Mouse (Mus musculus) heart, postnatal 0 days (tissue): ENCODE measurements around the gene Med24. TPM values are rescaled to one million over a fixed set of nuclear protein-coding genes. Genes with fewer than 3 reads are reported as not detected.

Source experiments
- ATAC-seq: fragments of 200-750 bp; cut with Nextera tagmentation; 2 replicates; pipeline ENCODE4 v1.8.0; 2017; ENCODE audit warnings: low read depth, moderate number of reproducible peaks, moderate library complexity; ENCODE audit not compliant: insufficient read depth
- DNase-seq: peaks from one replicate; pipeline ENCODE4 v3.0.0-alpha.2; 2016; ENCODE audit warnings: low spot score
- H3K27ac ChIP-seq: fragments of 300-500 bp; sonication (generic); 2 replicates; pipeline ENCODE4 v1.5.1; 2014; ENCODE audit warnings: low read depth, mild to moderate bottlenecking
- H3K27me3 ChIP-seq: fragments of 300-500 bp; sonication (generic); 2 replicates; pipeline ENCODE4 v1.6.1; 2014; ENCODE audit warnings: low read length, mixed read lengths; ENCODE audit not compliant: control insufficient read depth, insufficient read depth
- H3K36me3 ChIP-seq: fragments of 300-500 bp; sonication (generic); replicated peaks from 2 replicates; pipeline ENCODE4 v1.6.1; 2014; ENCODE audit warnings: low read length, mixed read lengths; ENCODE audit not compliant: control insufficient read depth, insufficient read depth
- H3K4me1 ChIP-seq: fragments of 300-500 bp; sonication (generic); 2 replicates; pipeline ENCODE4 v1.6.1; 2014; ENCODE audit warnings: antibody characterized with exemption; ENCODE audit not compliant: control insufficient read depth, insufficient read depth
- H3K4me2 ChIP-seq: fragments of 300-500 bp; sonication (generic); 2 replicates; pipeline ENCODE4 v1.6.1; 2014; ENCODE audit warnings: low read depth, mild to moderate bottlenecking, low read length, moderate library complexity
- H3K4me3 ChIP-seq: fragments of 300-500 bp; sonication (generic); 2 replicates; pipeline ENCODE4 v1.5.1; 2014; ENCODE audit warnings: low read depth, low read length
- H3K9ac ChIP-seq: fragments of 300-500 bp; sonication (generic); replicated peaks from 2 replicates; pipeline ENCODE4 v1.6.1; 2014; ENCODE audit warnings: low read depth, low read length, mixed read lengths
- H3K9me3 ChIP-seq: fragments of 300-500 bp; sonication (generic); replicated peaks from 2 replicates; pipeline ENCODE4 v1.6.1; 2016; ENCODE audit warnings: low read length; ENCODE audit not compliant: control insufficient read depth
- CTCF ChIP-seq: IDR thresholded peaks from 2 replicates; pipeline ENCODE4 v1.5.1; 2016; ENCODE audit warnings: antibody characterized with exemption, control low read depth, low read depth
- EP300 ChIP-seq: IDR thresholded peaks from 2 replicates; pipeline ENCODE4 v1.6.1; 2016; ENCODE audit warnings: antibody characterized with exemption, low read depth
- WGBS: fragments of 180-500 bp; shearing (Covaris S2); extraction: QIAGEN DNeasy Blood & Tissue Kit; methylation state at CpG from one replicate; pipeline ENCODE4 v1.1.7; 2014; 5-methylcytosine and 5-hydroxymethylcytosine counted together
- polyA plus RNA-seq: library from polyadenylated mRNA; unstranded; fragments of >200 nt; fragmentation: Nextera tagmentation; extraction: Ambion mirVana; gene quantifications from 2 replicates; pipeline ENCODE4 v1.2.1, GENCODE M21; 2015
- total RNA-seq: library from RNA; depleted of rRNA; stranded (reverse); fragments of >200 nt; gene quantifications from 2 replicates; pipeline ENCODE4 v1.2.3, GENCODE M21; 2014; ENCODE audit warnings: low replicate concordance

The Med24 gene
- total and polyA plus RNA-seq, 2 experiments from 2014 or later = 23.3 to 48.0 TPM

- Histone ChIP-seq H3K36me3 (peaks cover 35% of the 10 kb centered on the region), H3K4me3 (no peak overlapping the region), H3K27ac (no peak overlapping the region), H3K9ac (no peak overlapping the region), H3K4me2 (no peak overlapping the region), H3K27me3 (no peaks in the 10 kb centered on the region), H3K9me3 (no peaks in the 10 kb centered on the region), H3K4me1 (no peaks in the 10 kb centered on the region)
- TF ChIP-seq EP300 = no peak
- TF ChIP-seq CTCF = no peak
- DNase-seq (no peak), ATAC-seq (no peak)
- WGBS = 68% methylated on average over 5 of the region's 5 CpGs
Measured at GRCm38 (mm10) chr11:98702323-98702722, 26.9 kb downstream of the Med24 start.

- H3K36me3 ChIP-seq = peaks cover 25% of the 10 kb centered on the region
- H3K9ac ChIP-seq = no peak within 1 kb of the TSS
- H3K4me3 ChIP-seq = no peak within 1 kb of the TSS
- no peak for ATAC-seq
- no peaks in the 10 kb centered on the region for H3K4me1 ChIP-seq
- DNase-seq = no peak
- H3K9me3 ChIP-seq = no peaks in the 10 kb centered on the region
- no peak within 1 kb of the TSS for H3K4me2 ChIP-seq
- H3K27ac ChIP-seq = no peak within 1 kb of the TSS
- no peak for TF ChIP-seq EP300
- TF ChIP-seq CTCF = no peak
- H3K27me3 ChIP-seq = no peaks in the 10 kb centered on the region
- 49% methylated on average over 10 of the region's 10 CpGs for WGBS
Measured at GRCm38 (mm10) chr11:98701213-98701670, 28.0 kb downstream of the Med24 start, which contains the start of gene Csf3. Gene Csf3 (plus strand): TSS chr11:98701263.

GRCm38 (mm10) chr11:98699911-98700310 lies 29.3 kb downstream of the Med24 start:
- Histone ChIP-seq H3K9me3 (no peaks in the 10 kb centered on the region), H3K4me3 (no peak overlapping the region), H3K4me1 (no peaks in the 10 kb centered on the region), H3K9ac (no peak overlapping the region), H3K4me2 (no peak overlapping the region), H3K36me3 (peaks cover 21% of the 10 kb centered on the region), H3K27me3 (no peaks in the 10 kb centered on the region), H3K27ac (no peak overlapping the region)
- 30% methylated on average over 4 of the region's 4 CpGs for WGBS
- TF ChIP-seq EP300 (no peak), CTCF (peak; percentile 84)
- ATAC-seq (peak; percentile 56; the same call in 1 of the 2 replicates), DNase-seq (peak; percentile 73)

- Histone ChIP-seq H3K4me2 (no peak overlapping the region), H3K4me1 (no peaks in the 10 kb centered on the region), H3K27ac (no peak overlapping the region), H3K27me3 (no peaks in the 10 kb centered on the region), H3K9ac (no peak overlapping the region), H3K36me3 (peaks cover 21% of the 10 kb centered on the region), H3K9me3 (no peaks in the 10 kb centered on the region), H3K4me3 (no peak overlapping the region)
- TF ChIP-seq CTCF = no peak
- no peak for TF ChIP-seq EP300
- ATAC-seq (no peak), DNase-seq (no peak)
- 79% methylated on average over 16 of the region's 16 CpGs for WGBS
Measured at GRCm38 (mm10) chr11:98698849-98699640, 30.2 kb downstream of the Med24 start.

- WGBS = 89% methylated on average over 12 of the region's 12 CpGs
- H3K4me1 ChIP-seq = no peaks in the 10 kb centered on the region
- H3K27ac ChIP-seq = no peak overlapping the region
- H3K4me2 ChIP-seq = no peak overlapping the region
- TF ChIP-seq EP300 (no peak), CTCF (no peak)
- H3K9me3 ChIP-seq = no peaks in the 10 kb centered on the region
- H3K4me3 ChIP-seq = no peak overlapping the region
- no peak overlapping the region for H3K9ac ChIP-seq
- H3K36me3 ChIP-seq = peaks cover 37% of the 10 kb centered on the region
- DNase-seq (no peak), ATAC-seq (no peak)
- H3K27me3 ChIP-seq = no peaks in the 10 kb centered on the region
Measured at GRCm38 (mm10) chr11:98697225-98697624, 32.0 kb downstream of the Med24 start.
